Mouse (Mus musculus): Measurements from ENCODE around the gene Add2. TPM values are rescaled to one million over a fixed set of nuclear protein-coding genes. Genes with fewer than 3 reads are reported as not detected.

Add2 gene
- polyA plus RNA-seq, 1 experiment from 2014 or later, result 1.8 TPM

DNA sequence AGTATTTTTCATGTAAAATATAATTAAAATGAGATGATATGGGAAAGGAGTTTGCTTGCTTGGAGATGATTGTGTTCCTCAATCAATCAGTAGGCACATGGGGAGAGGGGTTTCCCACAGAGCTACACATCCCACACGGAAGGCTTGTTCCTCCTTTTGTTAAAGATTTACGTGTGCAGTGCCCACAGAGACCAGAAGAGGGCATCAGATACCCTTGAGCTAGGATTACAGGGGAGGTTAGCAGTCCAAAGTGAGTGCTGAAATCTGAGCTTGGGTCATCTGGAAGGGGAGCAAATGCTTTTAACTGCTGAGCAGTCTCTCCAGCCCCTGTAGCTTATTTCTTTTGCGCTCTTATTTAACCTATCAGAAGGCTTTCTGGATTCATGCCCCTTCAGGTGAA lies 7.5 kb upstream of the Add2 start:
- no peaks in the 10 kb centered on the region for H3K27me3 ChIP-seq (ENCODE audit: insufficient read depth, low read length)
- WGBS, result 44% methylated on average over 3 of the region's 3 CpGs

DNA sequence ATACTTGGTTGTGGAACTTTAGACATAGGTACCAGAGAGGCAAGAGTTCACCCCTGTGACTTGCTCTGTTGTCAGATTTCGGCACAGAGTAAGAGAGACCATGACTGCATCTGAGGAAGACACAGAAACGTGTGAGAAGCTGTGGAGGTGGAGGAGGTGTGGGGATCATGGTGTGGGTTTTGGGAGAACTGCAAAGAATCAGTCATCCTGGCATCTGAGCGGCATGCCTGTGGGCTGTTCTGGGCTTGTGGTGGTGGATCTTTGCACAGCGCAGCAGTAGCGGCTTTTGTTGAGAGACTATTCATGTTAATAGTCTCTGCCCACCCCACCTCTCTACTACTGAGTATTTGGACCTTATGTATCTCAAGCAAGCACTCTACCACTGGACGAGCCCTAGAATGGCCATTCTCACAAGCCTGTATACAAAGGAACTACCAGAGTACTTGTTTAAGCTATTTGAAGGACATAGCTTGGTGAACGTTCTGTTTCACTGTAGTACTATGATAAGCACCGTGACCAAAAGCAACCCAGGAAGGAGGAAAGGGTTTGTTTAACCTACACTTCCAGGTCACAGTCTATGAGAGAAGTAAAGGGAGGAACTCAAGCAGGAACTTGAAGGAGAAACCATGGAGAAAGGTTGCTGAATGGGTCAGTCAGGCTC lies 1.7 kb upstream of the Add2 start:
- Histone ChIP-seq H3K9ac (ENCODE audit: low read depth, low read length) (no peak overlapping the region), H3K27me3 (ENCODE audit: insufficient read depth, low read length) (no peaks in the 10 kb centered on the region), H3K9me3 (replicated peaks; ENCODE audit: low read length) (no peaks in the 10 kb centered on the region), H3K4me2 (ENCODE audit: low read length) (no peak overlapping the region), H3K4me3 (replicated peaks; ENCODE audit: low read depth, low read length) (no peak overlapping the region), H3K27ac (no peak overlapping the region), H3K36me3 (ENCODE audit: insufficient read depth, low read length) (no peaks in the 10 kb centered on the region), H3K4me1 (replicated peaks; ENCODE audit: insufficient read depth, low read length) (0 out of 2 replicates have a peak, but pooled peaks cover 11% of the 10 kb centered on the region)
- ATAC-seq (replicated peaks; ENCODE audit: low FRiP score, low read depth), result no peak
- DNase-seq (ENCODE audit: low spot score), result no peak
- no peak for TF ChIP-seq CTCF (IDR thresholded peaks at IDR 0.05; ENCODE audit: low read depth)
- WGBS, result 87% methylated on average over 8 of the region's 8 CpGs

More for the DNA sequence above, 7.5 kb upstream of the Add2 start:
- Histone ChIP-seq H3K4me3 (replicated peaks; ENCODE audit: low read depth, low read length) (no peak overlapping the region), H3K9me3 (replicated peaks; ENCODE audit: low read length) (no peaks in the 10 kb centered on the region), H3K4me2 (ENCODE audit: low read length) (no peak overlapping the region), H3K9ac (ENCODE audit: low read depth, low read length) (no peak overlapping the region), H3K27ac (no peak overlapping the region), H3K36me3 (ENCODE audit: insufficient read depth, low read length) (no peaks in the 10 kb centered on the region), H3K4me1 (replicated peaks; ENCODE audit: insufficient read depth, low read length) (no peaks in the 10 kb centered on the region)
- no peak for ATAC-seq (replicated peaks; ENCODE audit: low FRiP score, low read depth)
- peak; percentile 78 for TF ChIP-seq CTCF (IDR thresholded peaks at IDR 0.05; ENCODE audit: low read depth)
- peak; percentile 66 for DNase-seq (ENCODE audit: low spot score)

- no peaks in the 10 kb centered on the region for H3K9me3 ChIP-seq (replicated peaks; ENCODE audit: low read length)
- no peaks in the 10 kb centered on the region for H3K36me3 ChIP-seq (ENCODE audit: insufficient read depth, low read length)
- 60% methylated on average over 2 of the region's 2 CpGs for WGBS
- TF ChIP-seq CTCF (IDR thresholded peaks at IDR 0.05; ENCODE audit: low read depth), result no peak
- DNase-seq (ENCODE audit: low spot score) (no peak), ATAC-seq (replicated peaks; ENCODE audit: low FRiP score, low read depth) (no peak)
- H3K4me2 ChIP-seq (ENCODE audit: low read length), result peak overlapping the region; percentile 85
- H3K4me3 ChIP-seq (replicated peaks; ENCODE audit: low read depth, low read length), result peak overlapping the region; percentile 43; the same call in 1 of the 2 replicates
- 0 out of 2 replicates have a peak, but pooled peaks cover 11% of the 10 kb centered on the region for H3K4me1 ChIP-seq (replicated peaks; ENCODE audit: insufficient read depth, low read length)
- H3K27me3 ChIP-seq (ENCODE audit: insufficient read depth, low read length), result no peaks in the 10 kb centered on the region
- no peak overlapping the region for H3K27ac ChIP-seq
- no peak overlapping the region for H3K9ac ChIP-seq (ENCODE audit: low read depth, low read length)
Observed at GRCm38 (mm10) chr6:86028150-86028549, 331 bp upstream of the Add2 start.

DNA sequence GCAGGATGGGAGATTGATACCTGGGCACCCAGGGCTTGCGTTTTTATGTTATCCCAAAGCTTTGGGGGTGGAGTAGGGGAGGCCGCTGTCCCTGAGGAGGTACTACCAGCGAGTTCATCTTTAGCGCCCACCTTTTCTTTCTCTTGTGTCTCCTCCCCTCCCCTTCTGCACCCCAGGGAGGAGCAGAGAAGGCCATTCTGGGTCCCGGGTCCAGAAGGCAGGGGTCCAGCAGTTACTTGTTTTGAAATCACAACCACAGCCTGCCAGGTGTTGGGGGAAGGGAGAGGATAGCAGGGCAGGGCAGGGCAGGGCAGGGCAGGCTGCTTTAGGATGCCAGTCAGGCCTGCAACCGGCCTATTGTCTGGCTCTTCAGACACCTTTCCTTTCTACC lies 837 bp downstream of the Add2 start:
- no peak for TF ChIP-seq CTCF (IDR thresholded peaks at IDR 0.05; ENCODE audit: low read depth)
- Histone ChIP-seq H3K4me1 (replicated peaks; ENCODE audit: insufficient read depth, low read length) (0 out of 2 replicates have a peak, but pooled peaks cover 11% of the 10 kb centered on the region), H3K9ac (ENCODE audit: low read depth, low read length) (peak overlapping the region; percentile 49; the same call in 1 of the 2 replicates), H3K36me3 (ENCODE audit: insufficient read depth, low read length) (no peaks in the 10 kb centered on the region), H3K4me3 (replicated peaks; ENCODE audit: low read depth, low read length) (peak overlapping the region; percentile 43), H3K27me3 (ENCODE audit: insufficient read depth, low read length) (no peaks in the 10 kb centered on the region), H3K4me2 (ENCODE audit: low read length) (peak overlapping the region; percentile 85), H3K27ac (no peak overlapping the region), H3K9me3 (replicated peaks; ENCODE audit: low read length) (no peaks in the 10 kb centered on the region)
- 18% methylated on average over 6 of the region's 6 CpGs for WGBS
- ATAC-seq (replicated peaks; ENCODE audit: low FRiP score, low read depth) (no peak), DNase-seq (ENCODE audit: low spot score) (no peak)

GRCm38 (mm10) chr6:86031527-86031926 lies 3.0 kb downstream of the Add2 start:
- Histone ChIP-seq H3K4me3 (replicated peaks; ENCODE audit: low read depth, low read length) (no peak overlapping the region), H3K4me1 (replicated peaks; ENCODE audit: insufficient read depth, low read length) (0 out of 2 replicates have a peak, but pooled peaks cover 11% of the 10 kb centered on the region), H3K9ac (ENCODE audit: low read depth, low read length) (no peak overlapping the region), H3K27me3 (ENCODE audit: insufficient read depth, low read length) (no peaks in the 10 kb centered on the region), H3K4me2 (ENCODE audit: low read length) (no peak overlapping the region), H3K36me3 (ENCODE audit: insufficient read depth, low read length) (no peaks in the 10 kb centered on the region), H3K9me3 (replicated peaks; ENCODE audit: low read length) (no peaks in the 10 kb centered on the region), H3K27ac (no peak overlapping the region)
- DNase-seq (ENCODE audit: low spot score) (no peak), ATAC-seq (replicated peaks; ENCODE audit: low FRiP score, low read depth) (no peak)
- 70% methylated on average over 2 of the region's 2 CpGs for WGBS
- TF ChIP-seq CTCF (IDR thresholded peaks at IDR 0.05; ENCODE audit: low read depth), result no peak

GRCm38 (mm10) chr6:86033635-86034034 lies 5.2 kb downstream of the Add2 start:
- TF ChIP-seq CTCF (IDR thresholded peaks at IDR 0.05; ENCODE audit: low read depth), result no peak
- 80% methylated on average over 1 of the region's 1 CpGs for WGBS
- H3K27ac ChIP-seq, result no peak overlapping the region
- no peaks in the 10 kb centered on the region for H3K9me3 ChIP-seq (replicated peaks; ENCODE audit: low read length)
- no peak overlapping the region for H3K4me2 ChIP-seq (ENCODE audit: low read length)
- 0 out of 2 replicates have a peak, but pooled peaks cover 7% of the 10 kb centered on the region for H3K4me1 ChIP-seq (replicated peaks; ENCODE audit: insufficient read depth, low read length)
- H3K27me3 ChIP-seq (ENCODE audit: insufficient read depth, low read length), result no peaks in the 10 kb centered on the region
- H3K9ac ChIP-seq (ENCODE audit: low read depth, low read length), result no peak overlapping the region
- no peak overlapping the region for H3K4me3 ChIP-seq (replicated peaks; ENCODE audit: low read depth, low read length)
- H3K36me3 ChIP-seq (ENCODE audit: insufficient read depth, low read length), result no peaks in the 10 kb centered on the region
- DNase-seq (ENCODE audit: low spot score) (no peak), ATAC-seq (replicated peaks; ENCODE audit: low FRiP score, low read depth) (no peak)
